Mouse (Mus musculus) cerebellum, adult 18-20 months (tissue): ENCODE results near the gene Dffb.

Experiments used
- DNase-seq, 2 experiments: peaks; one replicate each; pipeline ENCODE4 v3.0.0; 2021

Dffb gene

DNA sequence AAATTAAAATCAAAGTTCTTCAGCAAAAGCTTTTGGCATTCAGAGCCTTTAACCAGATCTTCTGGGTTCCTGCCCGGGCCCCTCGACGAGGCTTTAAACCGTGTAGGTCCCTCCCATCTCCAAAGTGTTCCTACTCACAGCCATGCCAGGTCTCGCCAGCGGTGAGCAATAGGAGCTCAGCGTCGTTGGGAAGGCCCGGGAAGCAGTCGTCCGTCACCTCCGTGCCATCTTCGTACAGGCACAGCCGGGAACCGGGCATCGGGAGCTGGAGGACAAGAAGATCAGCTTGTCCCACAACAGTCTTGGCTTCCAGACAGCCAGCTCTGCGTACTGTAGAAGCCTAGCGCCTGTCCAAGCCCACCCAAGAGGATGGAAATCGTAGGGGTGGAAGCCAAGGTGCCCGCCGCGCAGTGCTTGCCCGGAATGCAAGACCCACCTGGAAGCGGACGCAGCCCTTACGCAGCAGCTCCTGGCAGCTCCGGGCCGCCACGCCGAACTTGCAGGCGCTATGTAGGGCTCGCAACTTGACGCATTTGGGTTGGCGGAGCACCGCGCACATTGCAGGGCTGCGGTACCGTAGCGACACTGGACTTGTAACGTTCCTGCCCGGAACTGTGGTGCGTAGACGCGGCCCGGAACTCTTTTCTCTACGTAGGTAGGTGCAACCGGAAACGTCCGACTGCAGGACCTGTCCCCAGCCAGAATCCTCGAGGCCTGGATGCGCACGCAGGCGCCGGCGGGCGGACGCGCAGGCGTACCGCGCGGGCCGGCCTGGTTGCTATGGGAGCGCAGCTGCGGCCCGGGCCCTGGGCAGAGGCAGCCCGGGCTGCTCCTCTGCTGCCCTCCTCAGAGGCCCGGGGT, at the start of gene Dffb, which contains the start of gene Cep104:
Dffb (minus strand) TSS at position 696 of the 861 bp plus-strand sequence.
Cep104 (plus strand) TSS at position 764 of the 861 bp plus-strand sequence.
- DNase-seq, result peak; percentile 89 to 96

DNA sequence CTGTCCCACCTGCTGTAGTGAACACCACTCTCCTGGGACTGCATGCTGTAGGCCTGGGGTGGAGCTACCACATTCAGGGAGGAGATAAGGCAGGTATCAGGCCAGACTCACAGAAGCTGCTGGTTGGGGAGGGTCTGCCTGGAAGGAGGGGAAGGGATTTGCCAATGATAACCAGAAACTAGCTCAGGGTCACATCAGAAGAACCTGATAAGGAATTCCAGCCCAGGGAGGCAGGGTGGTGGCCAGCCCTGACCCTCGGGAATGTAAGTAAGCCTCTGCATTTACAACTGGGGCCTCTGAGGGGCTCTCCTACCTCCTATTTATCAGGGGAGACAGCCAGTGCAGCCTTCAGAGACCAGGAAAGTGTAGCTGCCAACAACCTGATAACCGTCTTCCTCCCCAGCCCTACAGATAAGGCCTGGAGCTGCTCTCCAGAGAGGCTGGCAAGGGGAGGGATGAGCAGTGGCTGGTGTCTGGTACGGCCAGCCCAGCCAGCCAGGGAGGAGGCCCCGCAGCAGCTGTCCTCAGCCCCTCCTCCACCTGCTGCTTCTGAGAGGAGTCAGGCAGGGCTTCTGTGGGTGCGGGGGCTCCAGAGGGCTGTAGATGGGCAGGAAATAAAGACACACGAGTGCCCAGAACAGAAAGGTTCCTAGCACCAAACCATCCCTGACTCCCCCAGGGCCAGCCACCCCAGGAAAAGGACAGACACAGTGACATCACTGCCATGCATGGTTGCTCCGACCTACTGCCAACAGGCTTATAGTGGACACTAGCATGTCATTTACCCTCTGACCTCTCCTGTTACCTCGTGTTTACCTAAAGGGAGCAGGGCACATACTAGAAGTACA, 49.1 kb upstream of the Dffb start:
- DNase-seq, result no peak

DNA sequence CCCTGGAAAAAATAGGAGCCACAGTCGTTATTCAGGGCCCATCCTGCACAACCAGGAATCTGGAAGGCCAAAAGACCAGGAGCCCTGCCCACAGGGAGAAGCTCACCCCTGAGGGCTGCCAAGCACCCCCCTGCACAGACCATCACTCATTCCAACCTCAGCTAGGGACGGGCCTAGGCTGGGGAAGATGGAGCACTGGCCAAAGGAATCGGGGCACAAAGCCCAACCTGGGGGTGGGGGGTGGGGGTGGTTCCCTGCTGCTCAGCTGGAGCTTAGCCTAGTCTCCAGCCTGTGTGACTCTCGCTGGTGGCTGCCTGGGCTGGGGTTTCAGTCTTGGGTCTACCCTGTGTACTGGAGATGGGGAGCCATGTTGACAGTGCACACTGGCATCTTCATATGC, 47.9 kb upstream of the Dffb start:
- DNase-seq, result no peak

DNA sequence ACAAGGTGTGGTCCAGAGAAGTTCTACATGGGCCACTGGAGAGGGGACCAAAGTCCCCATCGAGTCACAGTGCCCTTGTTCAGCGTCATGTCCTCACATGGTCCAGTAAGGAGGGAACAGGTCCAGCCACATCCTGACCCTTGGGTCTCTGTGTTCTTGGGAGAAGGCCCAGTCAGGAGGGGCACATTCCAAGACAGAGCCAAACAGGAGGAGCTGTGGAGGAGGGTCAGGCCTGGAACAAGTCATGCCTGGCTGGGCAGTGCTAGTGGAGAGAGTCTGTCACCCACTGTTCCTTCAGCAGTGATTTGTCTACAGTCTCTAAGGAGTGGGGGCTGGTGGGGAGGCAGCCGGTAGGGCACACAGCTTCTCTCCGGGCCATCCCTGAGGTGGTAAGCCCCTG, 47.5 kb upstream of the Dffb start:
- no peak for DNase-seq

DNA sequence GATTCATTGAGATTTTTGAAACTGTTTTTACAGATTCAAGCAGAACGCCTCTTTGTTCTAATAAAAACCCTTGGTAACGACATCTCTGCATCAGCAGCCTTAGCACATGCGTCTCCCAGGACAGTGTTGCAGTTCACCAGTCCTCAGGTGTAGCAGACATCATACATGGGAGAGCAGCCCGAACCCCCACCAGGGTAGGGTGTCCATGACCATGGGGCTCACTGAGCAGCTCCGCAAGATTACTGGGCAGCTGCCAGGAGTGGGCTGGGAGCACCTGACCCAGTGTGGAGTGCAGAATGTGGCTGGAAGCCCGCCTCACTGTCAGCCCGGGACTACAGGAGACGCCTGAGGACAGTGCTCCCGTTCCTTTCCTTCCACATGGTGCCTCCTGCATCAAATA, 46.5 kb upstream of the Dffb start:
- DNase-seq, result no peak

DNA sequence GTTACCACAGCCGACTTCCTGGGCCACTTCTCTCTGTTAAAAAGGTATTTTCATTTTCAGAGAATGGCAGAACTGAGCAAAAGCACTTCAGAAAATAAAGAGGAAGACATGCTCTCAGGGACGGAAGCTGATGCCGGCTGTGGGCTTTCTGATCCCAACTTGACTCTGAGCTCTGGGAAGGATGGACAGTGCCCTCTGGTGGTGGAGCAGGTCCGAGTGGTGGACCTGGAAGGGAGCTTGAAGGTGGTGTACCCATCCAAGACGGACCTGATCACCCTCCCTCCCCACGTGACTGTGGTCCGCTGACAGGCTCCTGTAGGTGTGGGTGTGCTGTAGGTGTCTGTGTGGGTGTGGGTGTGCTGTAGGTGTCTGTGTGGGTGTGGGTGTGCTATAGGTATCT, 44.6 kb upstream of the Dffb start:
- DNase-seq, result peak in 1 of 2 experiments; percentile 38

DNA sequence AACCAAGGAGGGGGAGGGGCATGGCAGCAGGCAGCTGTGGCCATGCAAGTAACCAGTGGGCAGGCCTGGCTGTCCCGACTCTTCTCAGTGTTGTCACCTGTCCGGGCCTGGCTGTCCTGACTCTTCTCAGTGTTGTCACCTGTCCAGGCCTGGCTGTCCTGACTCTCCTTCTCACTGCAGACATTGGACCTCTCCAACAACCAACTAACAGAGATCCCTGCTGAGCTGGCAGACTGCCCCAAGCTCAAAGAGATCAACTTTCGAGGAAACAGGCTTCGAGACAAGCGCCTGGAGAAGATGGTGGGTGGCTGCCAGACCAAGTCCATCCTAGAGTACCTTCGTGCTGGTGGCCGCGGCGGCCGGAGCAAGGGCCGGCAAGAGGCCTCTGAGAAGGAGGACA, 40.5 kb upstream of the Dffb start:
- no peak for DNase-seq

DNA sequence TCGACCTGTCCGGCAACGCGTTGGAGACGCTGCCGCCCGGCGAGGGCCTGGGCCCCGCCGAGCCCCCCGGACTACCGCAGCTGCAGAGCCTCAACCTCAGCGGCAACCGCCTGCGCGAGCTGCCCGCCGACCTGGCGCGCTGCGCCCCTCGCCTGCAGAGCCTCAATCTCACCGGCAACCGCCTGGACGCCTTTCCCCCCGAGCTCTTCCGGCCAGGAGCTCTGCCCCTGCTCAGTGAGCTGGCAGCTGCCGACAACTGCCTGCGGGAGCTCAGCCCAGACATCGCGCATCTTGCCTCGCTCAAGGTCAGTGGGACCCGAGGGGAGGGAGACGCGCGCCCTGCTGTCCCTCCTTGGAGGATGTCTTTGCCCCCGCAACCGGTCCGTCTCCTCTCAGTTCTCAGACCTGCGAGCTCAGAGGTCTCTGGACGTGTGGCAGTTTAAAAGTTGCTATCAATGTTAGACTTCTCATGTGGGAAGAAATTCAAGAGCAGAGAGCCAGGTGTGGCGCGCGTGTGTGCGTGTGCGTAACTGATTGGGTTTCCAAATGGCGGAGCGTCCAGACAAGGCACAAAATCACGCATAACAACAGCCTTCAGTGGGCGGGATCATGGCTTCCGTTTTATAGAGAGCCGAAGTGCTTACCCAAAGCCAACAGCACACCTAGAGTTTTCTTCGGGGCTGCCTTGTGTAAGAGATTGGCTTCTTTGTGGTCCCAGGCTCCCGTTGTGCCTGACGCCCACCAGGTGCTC, 37.4 kb upstream of the Dffb start:
- DNase-seq, result peak in 1 of 2 experiments; percentile 20

DNA sequence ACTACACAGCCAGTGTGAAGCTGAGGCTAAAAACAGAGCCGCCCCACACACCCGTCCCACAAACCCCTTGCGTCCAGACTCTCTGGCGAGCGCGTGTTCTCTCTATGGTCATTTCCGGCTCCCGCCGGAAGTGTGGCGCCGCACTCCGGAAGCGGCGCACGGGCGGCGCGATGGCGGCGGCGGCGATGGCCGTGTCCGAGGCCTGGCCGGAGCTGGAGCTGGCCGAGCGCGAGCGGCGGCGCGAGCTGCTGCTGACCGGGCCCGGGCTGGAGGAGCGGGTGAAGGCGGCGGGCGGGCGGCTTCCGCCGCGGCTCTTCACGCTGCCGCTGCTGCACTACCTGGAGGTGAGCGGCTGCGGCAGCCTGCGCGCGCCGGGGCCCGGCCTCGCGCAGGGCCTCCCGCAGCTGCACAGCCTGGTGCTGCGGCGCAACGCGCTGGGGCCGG, 36.7 kb upstream of the Dffb start, which contains the start of gene Lrrc47:
Lrrc47 (plus strand) TSS at position 86 of the 444 bp plus-strand sequence.
- peak; percentile 89 for DNase-seq

DNA sequence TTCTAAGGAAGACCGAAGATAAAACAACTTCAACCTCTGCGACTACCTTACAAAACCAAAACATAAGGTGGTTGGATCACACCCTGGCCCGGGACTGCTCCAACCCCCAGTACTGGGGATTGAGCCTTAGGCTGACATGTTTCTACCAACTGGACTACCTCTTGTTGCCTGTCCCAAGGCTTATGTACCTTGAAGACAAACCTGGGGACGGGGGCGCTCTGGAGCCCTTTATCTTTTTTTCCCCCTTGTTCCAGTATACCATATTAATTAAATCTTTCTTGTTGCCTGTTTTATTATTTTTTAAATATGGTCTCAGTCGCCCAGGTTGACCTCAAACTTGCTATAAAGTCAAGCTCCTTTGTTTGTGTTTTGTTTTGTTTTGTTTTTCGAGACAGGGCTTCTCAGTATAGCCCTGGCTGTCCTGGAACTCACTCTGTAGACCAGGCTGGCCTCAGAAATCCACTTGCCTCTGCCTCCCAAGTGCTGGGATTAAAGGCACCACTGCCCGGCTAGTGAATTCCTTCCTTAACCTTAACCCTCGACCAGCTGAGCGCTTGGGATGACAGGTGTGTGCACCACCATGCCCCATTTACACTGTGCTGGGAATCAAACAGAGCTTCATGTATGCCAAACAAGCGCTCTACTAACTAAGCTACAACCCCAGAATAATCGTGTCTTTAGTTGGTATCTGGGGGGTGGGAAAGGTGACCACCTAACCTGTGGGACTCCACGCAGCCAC, 36.1 kb upstream of the Dffb start:
- no peak for DNase-seq

DNA sequence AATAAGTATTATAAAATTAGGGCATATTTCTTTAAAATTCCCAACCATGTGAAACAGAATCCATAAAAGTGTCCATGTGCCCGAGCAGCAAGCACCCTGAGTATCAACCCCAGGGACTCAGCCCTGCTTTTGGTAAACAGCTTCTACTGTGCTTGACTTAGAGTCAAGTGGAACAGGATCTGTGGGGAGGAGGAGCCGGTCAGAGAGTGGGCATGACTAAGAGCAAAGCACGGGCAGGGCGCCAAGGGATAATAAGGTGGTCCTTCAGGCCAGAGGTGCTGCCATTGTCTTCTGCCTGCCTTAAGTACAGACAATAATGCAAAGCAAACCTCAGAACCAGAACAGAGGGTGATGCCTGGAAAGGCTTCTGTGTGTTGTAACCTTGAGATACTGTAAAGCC, 32.8 kb upstream of the Dffb start:
- DNase-seq, result no peak

DNA sequence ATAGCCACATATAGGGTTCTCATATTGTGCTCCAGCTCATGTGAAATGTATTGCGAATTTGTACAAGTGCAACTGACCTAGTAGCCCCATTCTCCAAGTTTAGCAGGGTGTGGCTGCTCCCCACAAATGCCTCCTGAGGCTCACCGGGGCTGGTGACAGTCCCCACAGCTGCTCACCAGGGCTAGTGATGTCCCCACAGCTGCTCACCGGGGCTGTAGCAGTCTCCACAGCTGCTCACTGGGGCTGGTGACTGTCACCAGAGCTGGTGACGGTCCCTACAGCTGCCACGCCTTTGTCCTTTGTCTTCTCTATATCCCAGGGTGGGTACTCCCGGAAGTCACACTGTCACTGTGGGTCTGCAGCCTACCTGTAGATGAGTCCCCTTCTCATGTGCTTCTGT, 31.3 kb upstream of the Dffb start:
- DNase-seq, result no peak

DNA sequence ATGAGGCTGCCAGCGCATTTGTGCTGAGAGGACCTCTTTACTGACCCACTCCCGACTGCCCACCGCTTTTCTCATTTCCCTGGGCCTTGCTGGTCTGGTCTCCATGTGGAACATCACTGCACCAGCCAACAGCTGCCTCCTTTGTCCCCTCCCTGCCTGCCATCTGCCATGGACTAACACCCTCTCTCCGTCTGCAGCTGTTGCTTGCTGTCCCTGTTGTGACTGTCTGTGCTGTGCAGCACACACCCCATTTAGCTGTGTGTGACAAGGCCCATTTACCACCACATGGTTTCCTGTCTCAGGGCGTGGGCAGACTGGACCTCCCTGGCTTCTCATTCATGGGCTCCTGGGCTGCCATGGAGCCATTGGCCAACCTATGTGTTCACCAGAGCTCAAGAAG, 30.6 kb upstream of the Dffb start:
- no peak for DNase-seq

DNA sequence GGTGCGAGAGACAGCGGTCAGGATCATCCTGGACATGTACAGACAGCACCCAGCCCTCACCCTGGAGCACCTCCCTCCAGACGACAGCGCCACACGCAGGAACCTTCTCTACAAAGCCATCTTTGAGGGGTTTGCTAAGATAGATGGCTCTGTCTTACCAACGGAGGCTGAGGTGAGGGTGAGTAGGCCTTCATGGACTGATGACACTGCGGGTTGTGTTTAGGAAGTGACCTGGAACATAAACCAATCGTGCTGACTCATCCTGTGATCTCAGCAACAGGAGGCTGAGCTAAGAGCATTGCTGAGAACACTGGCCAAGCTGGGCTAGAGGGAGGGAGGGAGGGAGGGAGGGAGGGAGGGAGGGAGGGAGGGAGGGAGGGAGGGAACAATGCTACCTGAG, 18.6 kb upstream of the Dffb start:
- no peak for DNase-seq

DNA sequence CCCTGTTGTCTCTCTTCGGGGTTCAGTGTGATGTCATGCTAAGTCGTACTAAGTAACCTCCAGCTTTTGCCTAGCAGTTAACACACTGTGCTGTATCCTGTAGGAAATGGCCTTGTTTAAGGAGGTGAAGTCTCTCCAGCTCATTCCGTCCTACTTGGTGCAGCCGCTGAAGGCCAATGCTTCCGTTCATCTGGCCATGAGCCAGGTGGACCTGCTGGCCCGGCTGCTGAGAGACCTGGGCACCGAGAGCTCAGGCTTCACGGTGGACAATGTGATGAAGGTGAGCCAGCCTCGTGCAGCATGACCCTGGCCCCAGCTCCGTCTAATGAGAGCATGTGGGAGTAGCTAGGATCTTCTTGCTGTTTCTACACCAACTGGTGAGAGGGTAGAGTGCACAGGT, 17.8 kb upstream of the Dffb start:
- no peak for DNase-seq

DNA sequence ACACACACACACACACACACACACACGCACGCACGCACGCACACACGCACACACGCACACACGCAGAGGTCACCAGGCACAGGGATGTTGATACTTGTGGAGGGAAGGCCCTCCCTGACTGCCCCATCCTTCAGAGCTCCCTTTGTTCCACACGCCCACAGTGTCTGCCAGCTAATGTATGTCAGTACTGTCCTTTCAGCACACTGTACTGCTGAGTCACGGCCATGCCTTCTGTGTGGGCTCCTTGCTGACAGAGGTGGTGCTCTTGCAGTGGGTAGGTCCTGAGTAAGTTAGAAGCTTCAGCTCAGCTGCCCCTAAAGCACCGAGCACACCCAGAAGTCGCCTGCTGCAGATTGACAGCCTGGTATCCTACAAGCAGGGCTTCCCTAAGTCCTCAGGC, 5.5 kb upstream of the Dffb start:
- DNase-seq, result no peak

DNA sequence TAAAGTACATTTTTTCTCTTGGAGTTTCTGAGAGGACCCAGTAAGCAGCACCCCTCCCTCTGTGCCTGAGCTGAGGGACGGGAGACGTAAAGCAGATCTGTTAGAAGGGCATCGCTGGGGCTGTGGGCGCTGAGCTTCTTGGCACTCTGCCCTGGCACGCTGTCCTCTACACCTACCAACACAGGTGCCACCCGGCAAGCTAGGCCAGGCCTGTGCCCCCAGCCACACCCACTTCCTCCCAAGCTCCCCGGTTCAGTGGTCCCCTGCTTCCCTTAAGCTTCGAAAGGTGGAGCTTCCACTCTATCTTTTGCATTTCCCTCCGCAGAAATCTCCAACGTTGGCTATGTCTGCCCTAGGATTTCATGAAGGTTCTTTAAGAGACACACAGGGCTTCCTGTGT, 4.3 kb upstream of the Dffb start:
- DNase-seq, result no peak

DNA sequence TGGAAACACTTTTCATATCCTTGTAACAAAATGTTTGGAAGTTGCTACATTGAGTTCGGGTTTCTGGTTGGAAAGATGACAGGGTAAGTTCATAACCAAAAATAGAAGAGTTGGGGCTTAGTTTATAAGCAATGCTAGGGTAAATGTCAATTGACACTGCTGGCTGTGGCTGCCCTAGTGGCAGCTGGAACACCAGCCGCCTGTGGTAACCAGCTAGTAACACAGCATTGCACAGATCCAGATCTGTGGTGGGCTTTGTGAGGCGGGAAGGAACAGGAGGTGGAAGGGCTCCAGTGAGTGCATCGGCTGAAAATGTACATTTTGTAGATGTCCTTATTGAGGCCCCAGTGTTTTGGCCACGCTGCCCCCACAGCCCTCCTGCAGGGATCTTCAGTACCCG, 842 bp upstream of the Dffb start:
- no peak for DNase-seq

DNA sequence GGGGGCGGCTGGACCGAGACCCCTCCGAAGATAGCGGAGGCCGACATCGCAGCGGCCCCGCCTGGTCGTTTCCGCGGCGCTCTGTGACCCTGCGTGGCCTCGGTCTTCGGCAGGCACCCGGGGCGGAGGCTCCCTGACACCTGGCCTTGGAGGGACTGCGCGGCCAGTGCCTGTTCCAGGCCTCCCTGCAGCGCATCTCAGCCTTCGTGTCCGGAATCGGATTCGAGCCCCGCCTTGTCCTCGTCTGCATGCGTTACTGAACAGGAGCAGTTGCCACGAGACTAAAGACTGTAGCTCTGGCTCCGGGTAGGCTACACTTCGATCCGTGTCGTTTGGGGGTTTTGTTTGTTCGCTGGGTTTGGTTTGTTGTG, 351 bp upstream of the Dffb start:
- peak in 1 of 2 experiments; percentile 53 for DNase-seq

DNA sequence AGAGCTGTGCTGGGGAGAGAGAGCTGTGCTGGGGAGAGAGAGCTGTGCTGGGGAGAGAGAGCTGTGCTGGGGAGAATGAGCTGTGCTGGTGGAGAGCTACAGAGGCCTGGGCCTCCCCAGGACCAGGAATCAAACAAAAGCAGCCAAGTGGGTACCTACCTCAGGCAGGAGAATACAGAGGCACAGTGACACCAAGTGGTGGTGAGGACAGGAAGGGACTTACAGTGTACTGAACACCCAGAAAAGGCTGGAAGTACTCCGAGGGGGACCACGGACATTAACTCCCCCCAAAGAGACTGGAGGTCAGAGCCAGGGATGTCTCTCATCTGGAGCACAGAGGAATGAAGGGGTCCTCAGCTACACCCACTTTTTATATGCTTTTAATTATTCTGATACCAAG, 6.9 kb downstream of the Dffb start:
- DNase-seq, result no peak

DNA sequence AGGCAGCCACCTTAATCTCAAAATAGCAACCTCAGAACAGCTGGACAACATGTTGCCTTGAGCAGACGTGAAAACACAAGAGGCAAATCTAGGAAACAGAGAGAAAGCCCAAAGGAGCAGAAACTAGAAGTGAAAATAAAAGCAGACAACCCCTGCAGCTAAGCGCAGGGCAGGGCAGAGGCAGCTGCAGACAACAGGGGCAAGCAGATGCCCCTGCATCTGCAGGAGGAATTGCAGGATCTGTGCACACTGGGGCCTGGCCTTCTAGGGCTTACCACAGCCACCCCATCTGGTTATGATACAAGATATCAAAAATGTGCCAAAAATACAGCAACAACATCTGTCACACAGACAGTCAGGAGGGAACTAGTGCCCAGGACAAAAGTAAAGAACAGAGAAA, 7.4 kb downstream of the Dffb start:
- no peak for DNase-seq

DNA sequence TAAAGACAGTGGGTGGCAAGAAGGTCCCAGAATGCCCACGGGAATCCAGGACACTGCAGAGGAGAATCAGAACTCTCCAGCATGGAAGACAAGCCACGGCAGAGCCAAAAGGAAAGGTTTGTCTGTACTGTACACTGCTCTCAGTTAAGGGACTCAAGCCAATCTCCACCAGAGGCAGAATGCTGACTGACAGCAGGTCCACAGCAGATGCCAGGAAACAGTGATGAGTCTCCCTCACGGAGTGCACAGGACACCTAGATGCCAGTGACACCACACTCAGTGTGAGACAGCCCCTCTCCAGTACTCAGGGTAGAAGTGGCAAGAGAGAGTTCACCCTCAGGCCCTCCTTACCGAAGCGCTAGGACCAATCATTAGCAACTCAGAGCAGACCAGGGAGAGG, 8.3 kb downstream of the Dffb start:
- peak; percentile 21 to 37 for DNase-seq
